Mouse (Mus musculus): Measurements from ENCODE around the gene D17Wsu92e. TPM values are rescaled to one million over a fixed set of nuclear protein-coding genes. Genes with fewer than 3 reads are reported as not detected.

Gene D17Wsu92e
- polyA plus RNA-seq (2012; rRNA removed; ENCODE audit: low replicate concordance): 78.5 and 94.7 TPM in 2 replicates

GRCm38 (mm10) chr17:27820568-27821406 is at the start of gene D17Wsu92e:
Gene D17Wsu92e, minus strand, starts transcription at chr17:27820648.

GRCm38 (mm10) chr17:27856265-27856797 is 35.9 kb upstream of the D17Wsu92e start, which contains the start of gene Uhrf1bp1:
Gene Uhrf1bp1, plus strand, starts transcription at chr17:27856441.

GRCm38 (mm10) chr17:27837850-27838249 is 17.4 kb upstream of the D17Wsu92e start, which contains the start of gene Snrpc:
Gene Snrpc, plus strand, starts transcription at chr17:27838150.

GRCm38 (mm10) chr17:27728770-27729169 is 91.7 kb downstream of the D17Wsu92e start, which contains the start of gene Spdef:
Gene Spdef, minus strand, starts transcription at chr17:27728955.

Other genes with a start within 250 kb of the D17Wsu92e start
- gene Nudt3, start 197.2 kb downstream of the D17Wsu92e start, polyA plus RNA-seq (2012; rRNA removed; ENCODE audit: low replicate concordance): 46.8 and 79.8 TPM in 2 replicates
- not detected in 2 replicates for gene RPS10-NUDT3, start 185.4 kb downstream of the D17Wsu92e start, polyA plus RNA-seq (2012; rRNA removed; ENCODE audit: low replicate concordance)
- gene Rps10, start 184.0 kb downstream of the D17Wsu92e start, polyA plus RNA-seq (2012; rRNA removed; ENCODE audit: low replicate concordance): 1,017 and 1,144 TPM in 2 replicates
- gene Pacsin1, start 165.1 kb downstream of the D17Wsu92e start, polyA plus RNA-seq (2012; rRNA removed; ENCODE audit: low replicate concordance): 1.0 and 1.4 TPM in 2 replicates
- gene Spdef, start 91.7 kb downstream of the D17Wsu92e start, polyA plus RNA-seq (2012; rRNA removed; ENCODE audit: low replicate concordance): 45.8 and 140 TPM in 2 replicates
- 154 and 169 TPM in 2 replicates for gene Snrpc, start 17.5 kb upstream of the D17Wsu92e start, polyA plus RNA-seq (2012; rRNA removed; ENCODE audit: low replicate concordance)
- 1.1 and 2.8 TPM in 2 replicates for gene Uhrf1bp1, start 35.8 kb upstream of the D17Wsu92e start, polyA plus RNA-seq (2012; rRNA removed; ENCODE audit: low replicate concordance)
- 25.3 and 28.1 TPM in 2 replicates for gene Anks1, start 88.7 kb upstream of the D17Wsu92e start, polyA plus RNA-seq (2012; rRNA removed; ENCODE audit: low replicate concordance)
- 3.2 TPM in 2 replicates for gene Taf11, start 89.2 kb upstream of the D17Wsu92e start, polyA plus RNA-seq (2012; rRNA removed; ENCODE audit: low replicate concordance)